Comparison of ENCODE assay signal across 8 mouse cellular contexts in the genomic region with DNA sequence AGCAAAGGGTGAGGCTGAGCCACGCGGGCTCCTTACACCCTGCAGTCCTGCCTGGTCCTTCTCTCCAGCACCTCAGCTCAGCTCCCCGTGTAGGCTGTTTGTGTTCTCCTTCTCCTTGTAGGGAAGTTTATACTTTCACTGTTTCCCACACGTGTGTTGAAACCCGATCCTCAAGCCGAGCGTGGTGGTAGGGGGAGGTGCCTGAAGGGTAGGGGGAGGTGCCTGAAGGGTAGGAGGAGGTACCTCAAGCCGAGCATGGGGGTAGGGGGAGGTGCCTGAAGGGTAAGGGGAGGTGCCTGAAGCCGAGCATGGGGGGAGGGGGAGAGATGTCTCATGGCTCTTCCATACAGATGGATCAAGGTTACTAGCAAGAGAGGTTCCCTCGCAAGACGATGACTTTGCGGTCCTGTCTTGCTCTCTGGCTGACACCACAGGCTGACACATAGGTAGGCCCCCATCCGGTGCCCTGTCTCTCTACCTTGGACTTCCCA. TPM values are rescaled to one million over a fixed set of nuclear protein-coding genes. Genes with fewer than 3 reads are reported as not detected.
A peak's percentile ranks its signal among the peaks of the same experiment; 100 is the strongest.
DNase-seq lines count a peak whose midpoint lies in the region; ATAC-seq and TF ChIP-seq lines count a peak whose summit lies in the region.

No protein-coding gene starts in this region.

- ATAC-seq in kidney, postnatal 0 days (replicated peaks; ENCODE audit: low FRiP score, low read depth), result peak; percentile 67
- ATAC-seq in embryonic facial prominence, embryonic 14.5 days (ENCODE audit: low read depth), result peak; percentile 68
- peak; percentile 51 for ATAC-seq in liver, embryonic 15.5 days (ENCODE audit: insufficient read depth)
- ATAC-seq in midbrain, embryonic 14.5 days (ENCODE audit: low FRiP score, low TSS enrichment), result no peak
- no peak for ATAC-seq in erythroblast, adult 5-6 weeks (replicated peaks; ENCODE audit: low FRiP score, poor library complexity, severe bottlenecking)
- ATAC-seq in forebrain, embryonic 13.5 days, result no peak

- H3K27ac ChIP-seq in kidney, postnatal 0 days, result no peak overlapping the region
- H3K27ac ChIP-seq in embryonic facial prominence, embryonic 14.5 days (replicated peaks; ENCODE audit: low read depth, low read length), result no peak overlapping the region
- peak overlapping the region; percentile 70 for H3K27ac ChIP-seq in liver, embryonic 15.5 days (replicated peaks)
- no peak overlapping the region for H3K27ac ChIP-seq in midbrain, embryonic 14.5 days (replicated peaks; ENCODE audit: low read depth, low read length)
- no peak overlapping the region for H3K27ac ChIP-seq in forebrain, embryonic 13.5 days

- WGBS in kidney, postnatal 0 days, result 20% methylated on average over 13 of the region's 13 CpGs
- 22% methylated on average over 13 of the region's 13 CpGs for WGBS in embryonic facial prominence, embryonic 14.5 days
- WGBS in liver, embryonic 15.5 days (ENCODE audit: insufficient replicate concordance), result 7% methylated on average over 13 of the region's 13 CpGs
- 22% methylated on average over 13 of the region's 13 CpGs for WGBS in midbrain, embryonic 14.5 days
- whole genome bisulfite sequencing in forebrain, embryonic 13.5 days, result 29% methylated on average over 13 of the region's 13 CpGs

- H3K4me3 ChIP-seq in kidney, postnatal 0 days (replicated peaks; ENCODE audit: low read depth, low read length), result no peak overlapping the region
- no peak overlapping the region for H3K4me3 ChIP-seq in embryonic facial prominence, embryonic 14.5 days (ENCODE audit: low read depth, low read length)
- no peak overlapping the region for H3K4me3 ChIP-seq in liver, embryonic 15.5 days (replicated peaks)
- no peak overlapping the region for H3K4me3 ChIP-seq in midbrain, embryonic 14.5 days (replicated peaks; ENCODE audit: low read depth, low read length)
- H3K4me3 ChIP-seq in forebrain, embryonic 13.5 days, result no peak overlapping the region

- H3K4me2 ChIP-seq in kidney, postnatal 0 days (ENCODE audit: low read length), result peak overlapping the region; percentile 27
- peak overlapping the region; percentile 22 for H3K4me2 ChIP-seq in embryonic facial prominence, embryonic 14.5 days (ENCODE audit: low read depth, low read length)
- H3K4me2 ChIP-seq in liver, embryonic 15.5 days, result peak overlapping the region; percentile 48
- no peak overlapping the region for H3K4me2 ChIP-seq in midbrain, embryonic 14.5 days (ENCODE audit: low read length)
- no peak overlapping the region for H3K4me2 ChIP-seq in forebrain, embryonic 13.5 days

- H3K36me3 ChIP-seq in kidney, postnatal 0 days (ENCODE audit: insufficient read depth, low read length), result no peaks in the 10 kb centered on the region
- no peaks in the 10 kb centered on the region for H3K36me3 ChIP-seq in embryonic facial prominence, embryonic 14.5 days (ENCODE audit: control insufficient read depth, insufficient read depth, low read length)
- H3K36me3 ChIP-seq in liver, embryonic 15.5 days (replicated peaks), result no peaks in the 10 kb centered on the region
- H3K36me3 ChIP-seq in midbrain, embryonic 14.5 days (ENCODE audit: control insufficient read depth, insufficient read depth, low read length), result no peaks in the 10 kb centered on the region
- no peaks in the 10 kb centered on the region for H3K36me3 ChIP-seq in forebrain, embryonic 13.5 days (ENCODE audit: poor library complexity, severe bottlenecking)

- H3K9me3 ChIP-seq in kidney, postnatal 0 days (replicated peaks; ENCODE audit: low read length), result no peaks in the 10 kb centered on the region
- H3K9me3 ChIP-seq in embryonic facial prominence, embryonic 14.5 days (ENCODE audit: control insufficient read depth, low read length), result no peaks in the 10 kb centered on the region
- H3K9me3 ChIP-seq in liver, embryonic 15.5 days (replicated peaks), result no peaks in the 10 kb centered on the region
- H3K9me3 ChIP-seq in midbrain, embryonic 14.5 days (ENCODE audit: control insufficient read depth, low read length), result no peaks in the 10 kb centered on the region
- H3K9me3 ChIP-seq in forebrain, embryonic 13.5 days (replicated peaks), result no peaks in the 10 kb centered on the region

- H3K27me3 ChIP-seq in kidney, postnatal 0 days (ENCODE audit: insufficient read depth, low read length), result no peaks in the 10 kb centered on the region
- no peaks in the 10 kb centered on the region for H3K27me3 ChIP-seq in embryonic facial prominence, embryonic 14.5 days (replicated peaks; ENCODE audit: control insufficient read depth, insufficient read depth, low read length)
- H3K27me3 ChIP-seq in liver, embryonic 15.5 days, result no peaks in the 10 kb centered on the region
- H3K27me3 ChIP-seq in midbrain, embryonic 14.5 days (ENCODE audit: control insufficient read depth, insufficient read depth, low read length), result no peaks in the 10 kb centered on the region
- no peaks in the 10 kb centered on the region for H3K27me3 ChIP-seq in forebrain, embryonic 13.5 days

- no peak for TF ChIP-seq CTCF in kidney, postnatal 0 days (IDR thresholded peaks at IDR 0.05; ENCODE audit: low read depth)

- H3K4me1 ChIP-seq in kidney, postnatal 0 days (replicated peaks; ENCODE audit: insufficient read depth, low read length), result peaks cover 6% of the 10 kb centered on the region; the same call in 1 of the 2 replicates
- no peaks in the 10 kb centered on the region for H3K4me1 ChIP-seq in embryonic facial prominence, embryonic 14.5 days (ENCODE audit: control insufficient read depth, insufficient read depth, low read length)
- H3K4me1 ChIP-seq in liver, embryonic 15.5 days (replicated peaks), result peaks cover 40% of the 10 kb centered on the region
- H3K4me1 ChIP-seq in midbrain, embryonic 14.5 days (ENCODE audit: control insufficient read depth, insufficient read depth, low read length), result 0 out of 2 replicates have a peak, but pooled peaks cover 2% of the 10 kb centered on the region
- H3K4me1 ChIP-seq in forebrain, embryonic 13.5 days, result peaks cover 3% of the 10 kb centered on the region; the same call in 1 of the 2 replicates

- no peak overlapping the region for H3K9ac ChIP-seq in kidney, postnatal 0 days (ENCODE audit: low read depth, low read length)
- no peak overlapping the region for H3K9ac ChIP-seq in embryonic facial prominence, embryonic 14.5 days (ENCODE audit: low read depth, low read length)
- no peak overlapping the region for H3K9ac ChIP-seq in liver, embryonic 15.5 days
- no peak overlapping the region for H3K9ac ChIP-seq in midbrain, embryonic 14.5 days (replicated peaks; ENCODE audit: low read length)
- no peak overlapping the region for H3K9ac ChIP-seq in forebrain, embryonic 13.5 days

- DNase-seq in kidney, postnatal 0 days (ENCODE audit: low spot score), result peak; percentile 82
- DNase-seq in kidney, adult 8-10 months, result no peak
- DNase-seq in ES-CJ7 (ENCODE audit: low read depth, low spot score), result peak; percentile 91
- DNase-seq in embryonic facial prominence, embryonic 14.5 days (ENCODE audit: low spot score), result peak; percentile 67
- no peak for DNase-seq in midbrain, embryonic 14.5 days

RNA-seq across cellular contexts. Expression of a gene that starts 15.4 kb away (rescaled TPM):
- 15.4 and 17.2 TPM in 2 replicates for polyA plus RNA-seq in kidney, postnatal 0 days (2015; fragmentation: Nextera tagmentation; extraction: Ambion mirVana)
- polyA plus RNA-seq in embryonic facial prominence, embryonic 14.5 days (2014; fragmentation: Nextera tagmentation; extraction: Ambion mirVana), result 25.1 and 27.8 TPM in 2 replicates
- 5.3 and 6.8 TPM in 2 replicates for polyA plus RNA-seq in liver, embryonic 15.5 days (2015; fragmentation: Nextera tagmentation; extraction: Ambion mirVana)
- polyA plus RNA-seq in midbrain, embryonic 14.5 days (2014; fragmentation: Nextera tagmentation; extraction: Ambion mirVana), result 15.3 and 19.3 TPM in 2 replicates
- 1.5 and 4.2 TPM in 2 replicates for total RNA-seq in erythroblast, adult 5-6 weeks (2015; ENCODE audit: low replicate concordance)
- 2.8 and 3.5 TPM in 2 replicates for total RNA-seq in erythroblast, adult 5-6 weeks (2017; ENCODE audit: low replicate concordance)
- polyA plus RNA-seq in forebrain, embryonic 13.5 days (2015; fragmentation: Nextera tagmentation; extraction: Ambion mirVana), result 13.5 and 13.8 TPM in 2 replicates

Comparison
In these comparisons a context has a peak if more than half of its experiments do, and no peak if none do; other contexts are left out.
1. DNase-seq: peak in kidney, postnatal 0 days (single experiment), ES-CJ7 (single experiment) and embryonic facial prominence, embryonic 14.5 days (single experiment); none in kidney, adult 8-10 months (0 of 2) and midbrain, embryonic 14.5 days (single experiment).
2. ATAC-seq: peak in kidney, postnatal 0 days (single experiment), embryonic facial prominence, embryonic 14.5 days (single experiment) and liver, embryonic 15.5 days (single experiment); none in midbrain, embryonic 14.5 days (single experiment), erythroblast, adult 5-6 weeks (single experiment) and forebrain, embryonic 13.5 days (single experiment).
3. H3K4me2 ChIP-seq: peak in kidney, postnatal 0 days (single experiment), embryonic facial prominence, embryonic 14.5 days (single experiment) and liver, embryonic 15.5 days (single experiment); none in midbrain, embryonic 14.5 days (single experiment) and forebrain, embryonic 13.5 days (single experiment).